Mouse (Mus musculus): Measurements from ENCODE around the gene Ubxn6. TPM values are rescaled to one million over a fixed set of nuclear protein-coding genes. Genes with fewer than 3 reads are reported as not detected.
"Not testable (repeated sequence)": the region's sequence is repeated elsewhere in the genome, so short reads cannot be mapped to it uniquely, and the experiment has no call there.

Gene Ubxn6
- polyA plus RNA-seq, 1 experiment from 2014 or later, result 33.1 TPM

DNA sequence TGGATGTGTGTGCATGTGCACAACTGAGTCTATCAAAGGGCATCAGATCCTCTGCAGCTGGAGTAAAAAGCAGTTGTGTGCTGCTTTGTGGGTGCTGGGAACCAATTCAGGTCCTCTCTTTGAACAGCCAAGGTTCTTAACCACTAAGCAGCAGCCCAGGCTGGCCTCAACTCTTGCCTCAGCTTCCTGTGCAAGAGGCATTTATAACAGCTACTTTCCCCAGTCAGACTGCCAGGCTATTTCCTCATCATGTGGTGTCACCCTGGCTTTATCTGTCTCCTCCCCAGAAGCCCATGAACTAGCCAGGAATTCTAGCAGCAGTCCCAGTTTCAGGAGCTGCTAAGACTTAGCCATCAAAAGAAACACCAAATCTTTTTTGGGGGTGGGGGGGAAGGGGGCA is 8.4 kb downstream of the Ubxn6 start:
- Histone ChIP-seq H3K9me3 (no peaks in the 10 kb centered on the region), H3K4me1 (no peaks in the 10 kb centered on the region), H3K27ac (no peak overlapping the region), H3K4me3 (no peak overlapping the region), H3K36me3 (peaks cover 100% of the 10 kb centered on the region), H3K27me3 (ENCODE audit: insufficient read depth, poor library complexity, severe bottlenecking) (no peaks in the 10 kb centered on the region)
- DNase-seq (ENCODE audit: low spot score), result no peak

DNA sequence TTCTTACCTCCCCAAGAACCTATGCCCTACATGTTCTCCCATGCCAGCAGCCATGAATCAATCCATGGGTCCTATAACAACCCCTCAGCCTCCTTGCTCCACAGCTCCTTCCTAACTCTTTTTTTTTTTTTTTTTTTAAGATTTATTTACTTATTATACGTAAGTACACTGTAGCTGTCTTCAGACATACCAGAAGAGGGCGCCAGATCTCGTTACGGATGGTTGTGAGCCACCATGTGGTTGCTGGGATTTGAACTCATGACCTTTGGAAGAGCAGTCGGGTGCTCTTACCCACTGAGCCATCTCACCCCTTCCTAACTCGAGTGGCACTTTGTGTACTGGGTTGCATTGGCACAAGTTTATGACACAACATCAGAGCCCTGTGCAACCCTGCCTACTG is 9.1 kb downstream of the Ubxn6 start:
- DNase-seq (ENCODE audit: low spot score); H3K4me1 ChIP-seq; H3K27me3 ChIP-seq (ENCODE audit: insufficient read depth, poor library complexity, severe bottlenecking); H3K9me3 ChIP-seq; H3K27ac ChIP-seq; H3K4me3 ChIP-seq: not testable (repeated sequence)
- H3K36me3 ChIP-seq, result peaks cover 100% of the 10 kb centered on the region
- 77% methylated on average over 6 of the region's 6 CpGs for WGBS

DNA sequence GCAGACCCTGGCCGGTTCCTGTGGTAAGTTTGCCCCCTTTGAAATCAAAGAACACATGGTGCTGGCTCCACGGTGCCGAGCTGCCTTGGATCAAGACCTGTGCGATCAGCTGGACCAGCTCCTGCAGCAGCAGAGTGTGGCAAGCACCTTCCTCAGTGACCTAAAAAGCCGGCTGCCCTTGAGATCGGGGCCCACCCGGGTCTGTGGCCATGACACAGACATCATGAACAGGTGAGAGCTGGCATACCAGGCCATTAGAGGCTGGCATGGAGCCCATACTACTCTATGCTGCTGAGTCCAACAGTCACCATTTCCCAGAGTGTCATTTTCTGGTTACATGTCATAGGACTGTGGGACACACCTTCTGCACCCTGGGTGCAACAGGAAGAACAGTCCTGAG is 12.7 kb downstream of the Ubxn6 start:
- no peak for DNase-seq (ENCODE audit: low spot score)
- 95% methylated on average over 7 of the region's 7 CpGs for WGBS

DNA sequence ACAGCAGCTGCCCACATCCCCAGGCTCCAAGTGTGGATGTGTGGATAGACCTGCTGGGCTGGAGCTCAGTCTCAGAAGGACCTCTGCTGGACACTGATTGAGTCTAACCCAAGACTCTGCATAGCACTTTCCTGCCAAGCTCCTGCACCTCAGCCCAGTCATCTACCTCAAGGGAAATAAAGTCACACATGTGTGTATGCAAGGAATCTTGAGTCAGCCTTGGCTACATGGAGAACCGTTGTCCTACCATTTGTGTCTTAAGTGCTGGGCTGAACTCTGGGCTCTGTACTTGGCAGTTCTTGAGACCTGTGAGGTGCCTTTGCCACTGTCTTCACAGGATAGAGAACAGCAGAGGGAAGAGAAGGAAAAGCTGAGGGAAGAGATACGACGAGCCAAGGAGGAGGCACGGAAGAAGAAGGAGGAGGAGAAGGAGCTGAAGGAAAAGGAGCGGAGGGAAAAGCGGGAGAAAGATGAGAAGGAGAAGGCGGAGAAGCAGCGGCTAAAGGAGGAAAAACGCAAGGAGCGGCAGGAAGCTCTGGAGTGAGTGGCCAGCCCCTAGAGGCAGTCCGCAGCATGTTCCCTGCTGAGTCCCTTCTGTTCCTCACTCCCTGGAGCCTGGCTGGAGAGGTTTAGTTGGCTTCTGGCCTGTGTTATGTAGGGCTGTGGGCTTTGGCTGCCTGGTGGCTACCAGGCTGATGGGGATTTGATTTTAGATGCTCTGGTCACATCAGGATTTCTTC is 17.3 kb downstream of the Ubxn6 start:
- WGBS, result 79% methylated on average over 11 of the region's 11 CpGs
- Histone ChIP-seq H3K4me3 (no peak overlapping the region), H3K36me3 (peaks cover 87% of the 10 kb centered on the region), H3K4me1 (no peaks in the 10 kb centered on the region), H3K27ac (no peak overlapping the region), H3K27me3 (ENCODE audit: insufficient read depth, poor library complexity, severe bottlenecking) (no peaks in the 10 kb centered on the region), H3K9me3 (no peaks in the 10 kb centered on the region)
- no peak for DNase-seq (ENCODE audit: low spot score)

More for the DNA sequence above, 12.7 kb downstream of the Ubxn6 start:
- no peaks in the 10 kb centered on the region for H3K9me3 ChIP-seq
- H3K27ac ChIP-seq, result no peak overlapping the region
- H3K4me1 ChIP-seq, result no peaks in the 10 kb centered on the region
- H3K27me3 ChIP-seq (ENCODE audit: insufficient read depth, poor library complexity, severe bottlenecking), result no peaks in the 10 kb centered on the region
- peaks cover 99% of the 10 kb centered on the region for H3K36me3 ChIP-seq
- no peak overlapping the region for H3K4me3 ChIP-seq

DNA sequence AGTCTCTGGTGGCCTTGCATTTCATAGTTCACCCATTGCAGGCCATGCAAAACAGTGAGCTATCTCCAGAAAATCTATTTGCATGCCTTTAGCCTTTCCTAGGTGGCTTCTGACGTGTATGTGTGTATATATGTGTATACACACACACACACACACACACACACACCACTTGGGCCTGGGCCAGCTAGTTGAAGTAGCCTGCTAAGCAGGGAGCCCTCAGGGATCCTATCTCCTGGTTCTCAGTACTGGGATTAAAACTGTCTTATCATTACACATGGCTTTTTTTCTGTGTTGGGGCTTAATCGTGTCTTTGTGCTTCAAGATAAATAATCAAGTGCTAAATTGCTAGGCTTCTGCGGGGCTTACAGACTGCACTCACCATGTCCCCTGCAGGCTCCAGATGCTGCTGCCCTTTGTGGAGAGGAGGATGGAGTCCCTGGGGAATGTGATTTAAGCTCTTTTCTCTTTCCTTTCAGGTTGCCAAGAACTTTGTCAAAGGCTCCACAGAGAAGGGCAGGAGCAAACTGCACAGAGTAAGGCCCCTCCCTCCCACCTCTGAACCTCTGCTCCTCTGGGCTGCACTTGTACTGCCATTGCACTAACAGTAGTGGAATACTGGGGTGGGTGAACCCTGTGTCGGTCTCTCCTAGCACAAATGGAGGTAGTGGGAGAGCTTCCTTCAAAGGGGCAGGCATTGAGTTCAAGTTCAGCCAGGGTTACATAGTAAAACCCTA is 18.7 kb downstream of the Ubxn6 start:
- Histone ChIP-seq H3K4me3 (no peak overlapping the region), H3K36me3 (peaks cover 86% of the 10 kb centered on the region), H3K4me1 (no peaks in the 10 kb centered on the region), H3K27ac (no peak overlapping the region), H3K27me3 (ENCODE audit: insufficient read depth, poor library complexity, severe bottlenecking) (no peaks in the 10 kb centered on the region), H3K9me3 (no peaks in the 10 kb centered on the region)
- no peak for DNase-seq (ENCODE audit: low spot score)
- WGBS, result 66% methylated on average over 4 of the region's 4 CpGs

DNA sequence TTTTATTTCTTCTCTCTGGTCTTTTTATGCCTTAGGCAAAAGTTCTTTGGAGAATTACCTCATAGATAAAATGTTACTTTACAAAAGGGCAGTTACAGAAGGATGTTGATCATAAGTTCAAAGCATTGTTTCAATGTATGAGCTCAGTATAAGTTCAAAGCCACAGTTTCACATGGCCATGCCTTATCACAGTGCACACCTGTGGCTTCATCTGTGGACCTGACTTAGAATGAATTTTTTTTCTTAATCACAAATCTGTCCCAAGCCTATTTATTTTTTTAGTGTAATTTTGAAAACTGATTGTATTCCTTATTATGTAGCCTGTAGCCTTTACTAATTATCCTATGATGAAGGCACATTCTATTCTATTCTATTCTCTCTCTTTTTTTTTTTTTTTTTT is 19.9 kb downstream of the Ubxn6 start:
- Histone ChIP-seq H3K27me3 (ENCODE audit: insufficient read depth, poor library complexity, severe bottlenecking) (no peaks in the 10 kb centered on the region), H3K9me3 (no peaks in the 10 kb centered on the region), H3K4me1 (no peaks in the 10 kb centered on the region), H3K27ac (no peak overlapping the region), H3K36me3 (peaks cover 86% of the 10 kb centered on the region), H3K4me3 (no peak overlapping the region)
- DNase-seq (ENCODE audit: low spot score), result no peak

DNA sequence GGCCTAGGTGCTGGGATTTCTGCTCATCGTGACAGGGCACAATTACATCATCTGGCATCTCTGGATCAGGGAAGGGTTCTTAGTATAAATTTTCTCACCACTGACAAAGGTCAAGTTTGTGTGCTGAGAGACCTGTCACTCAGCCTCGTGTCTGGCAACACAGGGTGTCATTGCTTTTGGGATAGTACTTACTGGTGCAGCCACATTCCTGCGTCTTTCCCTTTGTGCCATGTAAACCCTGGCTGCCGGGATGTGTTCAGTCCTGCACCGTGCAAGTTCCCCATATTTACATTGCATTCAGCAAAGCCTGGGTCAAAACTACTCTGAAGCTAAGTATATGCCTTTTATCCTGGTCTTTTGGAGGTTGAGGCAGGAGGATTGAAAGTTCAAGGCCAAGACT is 23.5 kb downstream of the Ubxn6 start:
- H3K4me1 ChIP-seq, result no peaks in the 10 kb centered on the region
- DNase-seq (ENCODE audit: low spot score), result no peak
- no peak overlapping the region for H3K27ac ChIP-seq
- WGBS, result 90% methylated on average over 5 of the region's 5 CpGs
- no peaks in the 10 kb centered on the region for H3K9me3 ChIP-seq
- peaks cover 86% of the 10 kb centered on the region for H3K36me3 ChIP-seq
- H3K4me3 ChIP-seq, result no peak overlapping the region
- H3K27me3 ChIP-seq (ENCODE audit: insufficient read depth, poor library complexity, severe bottlenecking), result no peaks in the 10 kb centered on the region

DNA sequence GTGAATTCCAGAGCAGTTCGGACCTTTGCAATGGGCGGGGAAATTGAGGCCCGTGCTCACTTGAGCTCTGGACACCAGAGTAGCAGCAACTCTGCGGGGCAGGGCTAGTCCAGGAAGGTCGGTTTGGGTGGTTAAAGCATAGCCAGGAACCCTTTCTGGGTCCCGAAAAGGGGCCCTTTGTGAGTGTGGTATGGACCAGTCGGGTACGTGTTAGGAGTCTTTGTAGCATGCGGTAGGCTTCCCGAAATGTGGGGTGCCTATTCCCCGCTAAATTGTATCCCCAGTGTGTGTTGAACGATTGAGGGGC is 34.0 kb downstream of the Ubxn6 start:
- Histone ChIP-seq H3K27ac (peak overlapping the region; percentile 94), H3K36me3 (peaks cover 24% of the 10 kb centered on the region), H3K4me3 (peak overlapping the region; percentile 88), H3K27me3 (ENCODE audit: insufficient read depth, poor library complexity, severe bottlenecking) (no peaks in the 10 kb centered on the region), H3K9me3 (no peaks in the 10 kb centered on the region), H3K4me1 (peaks cover 16% of the 10 kb centered on the region; the same call in 1 of the 2 replicates)
- 2% methylated on average over 12 of the region's 12 CpGs for WGBS
- no peak for DNase-seq (ENCODE audit: low spot score)

DNA sequence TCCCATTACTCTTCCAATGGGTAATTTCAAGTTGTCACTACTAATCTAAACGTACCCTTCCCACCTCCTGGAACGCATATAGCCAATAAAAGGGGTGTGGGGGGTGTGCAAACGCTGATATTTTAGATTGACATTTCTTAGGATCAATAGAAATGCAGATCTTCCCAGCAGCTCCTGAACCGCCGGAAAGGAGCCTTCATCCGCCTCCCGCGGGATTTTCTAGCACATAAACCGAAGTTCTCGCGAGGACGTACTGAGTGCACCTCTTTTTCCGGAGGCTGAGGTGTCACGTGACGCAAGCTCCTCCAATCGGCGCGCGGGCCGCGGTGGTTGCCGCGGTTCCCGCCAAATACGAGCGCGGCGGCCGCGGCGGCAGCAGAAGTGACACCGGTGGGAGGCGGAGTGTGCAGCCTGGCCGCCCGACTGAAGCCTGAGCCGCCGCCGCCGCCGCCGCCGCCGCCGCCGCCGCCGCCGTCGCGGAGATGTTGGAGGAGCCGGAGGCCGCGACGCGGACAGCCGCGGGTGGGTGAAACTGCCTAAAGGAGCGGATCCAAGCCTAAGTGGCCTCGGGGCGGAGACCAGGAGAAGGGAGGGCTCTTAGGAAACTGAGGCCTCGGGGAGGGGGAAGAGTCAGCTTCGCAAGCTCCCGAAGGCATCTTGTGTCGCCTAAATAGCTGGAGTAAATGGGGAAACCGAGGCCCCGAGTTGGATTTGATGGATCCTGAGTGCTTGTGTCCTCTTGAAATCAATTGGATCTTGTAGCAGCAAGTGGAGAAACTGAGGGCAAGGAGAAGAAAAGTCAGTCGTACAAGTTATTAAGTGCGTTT is 34.6 kb downstream of the Ubxn6 start, which contains the start of gene Chaf1a:
TSS of gene Chaf1a (plus strand) at position 410 of the 827 bp plus-strand sequence.
- Histone ChIP-seq H3K9me3 (no peaks in the 10 kb centered on the region), H3K4me1 (peaks cover 17% of the 10 kb centered on the region), H3K27me3 (ENCODE audit: insufficient read depth, poor library complexity, severe bottlenecking) (no peaks in the 10 kb centered on the region), H3K4me3 (peak within 1 kb of the TSS; percentile 88), H3K36me3 (peaks cover 19% of the 10 kb centered on the region), H3K27ac (peak within 1 kb of the TSS; percentile 94)
- DNase-seq (ENCODE audit: low spot score), result peak; percentile 99
- WGBS, result under 1% methylated on average over 68 of the region's 68 CpGs

DNA sequence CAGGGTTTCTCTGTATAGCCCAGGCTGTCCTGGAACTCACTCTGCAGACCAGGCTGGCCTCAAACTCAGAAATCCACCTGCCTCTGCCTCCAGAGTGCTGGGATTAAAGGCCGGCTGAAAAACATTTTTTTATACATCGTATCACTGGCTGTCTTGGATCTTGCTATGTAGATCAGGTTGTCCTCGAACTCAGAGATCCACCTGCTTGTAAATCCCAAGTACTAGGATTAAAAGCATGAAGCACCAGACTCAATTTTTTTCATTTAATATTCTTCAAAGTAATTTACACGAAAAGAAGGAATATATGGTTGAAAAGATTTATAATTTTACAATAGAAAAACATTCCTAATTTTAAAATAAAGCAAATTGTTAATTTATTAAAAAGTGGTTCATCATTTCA is 35.5 kb downstream of the Ubxn6 start:
- WGBS, result 75% methylated on average over 4 of the region's 4 CpGs

DNA sequence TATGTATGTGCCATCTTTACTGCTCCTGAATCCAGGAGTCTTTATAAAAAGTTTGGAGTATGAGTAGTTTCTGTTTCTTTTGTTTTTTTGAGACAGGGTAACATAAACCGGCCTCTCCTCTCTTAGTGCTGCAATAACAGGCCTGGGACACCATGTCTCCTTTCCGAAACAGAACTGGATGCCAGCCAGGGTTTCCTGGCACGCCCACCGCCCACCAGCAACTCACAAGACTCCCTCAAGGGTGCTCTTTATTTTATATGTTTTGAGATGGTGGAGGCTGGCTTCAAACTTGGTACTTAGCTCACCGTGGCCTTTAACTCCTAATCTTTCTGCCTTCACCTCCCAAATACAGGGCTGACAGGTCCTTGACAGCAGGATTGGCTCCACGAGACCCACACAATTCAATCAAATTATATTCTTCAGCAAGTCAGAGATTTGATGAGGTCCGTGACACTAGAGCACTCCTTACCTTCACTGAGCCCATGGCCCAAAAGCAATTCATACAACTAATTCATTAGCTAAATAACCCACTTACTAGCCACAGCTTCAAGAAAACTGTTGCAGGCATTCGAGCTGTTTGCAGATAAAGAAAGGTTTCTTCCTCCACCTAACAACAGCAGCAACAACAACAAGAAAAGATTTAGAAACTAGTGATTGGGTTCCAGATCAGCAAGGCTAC is 36.1 kb downstream of the Ubxn6 start:
- Histone ChIP-seq H3K4me3 (no peak overlapping the region), H3K4me1 (peaks cover 31% of the 10 kb centered on the region), H3K9me3 (no peaks in the 10 kb centered on the region), H3K36me3 (peaks cover 16% of the 10 kb centered on the region), H3K27ac (no peak overlapping the region), H3K27me3 (ENCODE audit: insufficient read depth, poor library complexity, severe bottlenecking) (no peaks in the 10 kb centered on the region)
- 83% methylated on average over 8 of the region's 8 CpGs for WGBS
- no peak for DNase-seq (ENCODE audit: low spot score)

More for the DNA sequence above, 35.5 kb downstream of the Ubxn6 start:
- no peak for DNase-seq (ENCODE audit: low spot score)
- Histone ChIP-seq H3K27me3 (ENCODE audit: insufficient read depth, poor library complexity, severe bottlenecking) (no peaks in the 10 kb centered on the region), H3K9me3 (no peaks in the 10 kb centered on the region), H3K4me1 (peaks cover 26% of the 10 kb centered on the region), H3K27ac (0 out of 2 replicates have a peak overlapping the region, but pooled peaks have one; percentile 94), H3K36me3 (peaks cover 16% of the 10 kb centered on the region), H3K4me3 (peak overlapping the region; percentile 88; the same call in 1 of the 2 replicates)

DNA sequence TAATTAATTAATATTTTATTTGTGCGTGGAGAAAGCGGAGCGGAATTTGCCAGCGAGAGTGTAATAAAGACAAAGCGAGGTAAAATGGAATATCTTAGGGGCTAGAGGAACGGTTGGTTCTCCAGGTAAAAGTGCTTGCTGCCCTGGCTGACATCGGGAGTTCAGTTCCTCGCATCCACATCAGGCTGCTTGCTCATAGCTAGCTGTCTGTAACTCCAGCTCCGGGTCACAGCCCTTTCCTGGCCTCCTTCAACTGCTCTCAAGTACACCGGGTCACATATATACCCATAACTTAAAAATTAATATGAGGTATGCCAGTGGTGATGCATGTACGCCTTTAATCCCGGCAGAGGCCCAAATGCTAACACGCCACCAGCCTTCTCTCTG is 37.9 kb downstream of the Ubxn6 start:
- peak overlapping the region; percentile 96 for H3K27ac ChIP-seq
- 39% methylated on average over 13 of the region's 13 CpGs for WGBS
- H3K4me3 ChIP-seq, result peak overlapping the region; percentile 92
- DNase-seq (ENCODE audit: low spot score), result no peak
- H3K4me1 ChIP-seq, result peaks cover 42% of the 10 kb centered on the region
- H3K36me3 ChIP-seq, result peaks cover 28% of the 10 kb centered on the region
- no peaks in the 10 kb centered on the region for H3K27me3 ChIP-seq (ENCODE audit: insufficient read depth, poor library complexity, severe bottlenecking)
- no peaks in the 10 kb centered on the region for H3K9me3 ChIP-seq

All from heart, embryonic 10.5 days (tissue).